Mouse (Mus musculus) heart, postnatal 0 days (tissue): Measurements from ENCODE around the gene Mipep.

ENCODE experiments used
- CTCF ChIP-seq: IDR thresholded peaks from 2 replicates; pipeline ENCODE4 v1.5.1; 2016; ENCODE audit warnings: antibody characterized with exemption, control low read depth, low read depth
- EP300 ChIP-seq: IDR thresholded peaks from 2 replicates; pipeline ENCODE4 v1.6.1; 2016; ENCODE audit warnings: antibody characterized with exemption, low read depth

DNA sequence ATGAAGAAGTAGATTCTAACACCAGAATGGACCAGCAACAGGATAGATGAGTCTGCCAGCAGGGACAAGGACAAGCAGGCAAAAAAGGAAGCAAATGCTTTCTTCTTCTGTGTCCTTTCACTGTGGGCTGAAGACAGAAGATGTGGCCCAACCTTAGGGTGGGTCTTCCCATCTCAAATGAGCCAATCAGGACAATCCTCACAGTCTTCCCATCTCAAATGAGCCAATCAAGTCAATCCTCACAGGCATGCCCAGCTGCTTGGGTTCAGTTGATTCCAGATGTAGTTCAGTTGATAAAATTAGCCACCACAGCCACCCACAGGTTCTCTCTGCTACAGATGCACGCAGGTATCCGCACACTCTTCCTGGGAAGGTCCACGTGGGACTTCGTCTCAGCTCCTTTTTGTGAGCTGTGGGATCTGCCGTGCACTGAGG is 6.9 kb upstream of the Mipep start:
- TF ChIP-seq EP300 (no peak), CTCF (no peak)
